Mouse (Mus musculus) kidney, embryonic 15.5 days (tissue): ENCODE measurements around the gene Phf19. TPM values are rescaled to one million over a fixed set of nuclear protein-coding genes. Genes with fewer than 3 reads are reported as not detected.

Experiments
- ATAC-seq: fragments of 200-750 bp; cut with Nextera tagmentation; replicated peaks from 2 replicates; pipeline ENCODE4 v1.8.0; 2017; ENCODE audit warnings: moderate TSS enrichment; ENCODE audit not compliant: low FRiP score
- H3K27ac ChIP-seq: fragments of 300-500 bp; sonication (generic); 2 replicates; pipeline ENCODE4 v1.5.1; 2015; ENCODE audit warnings: mild to moderate bottlenecking, inconsistent platforms
- H3K27me3 ChIP-seq: fragments of 300-500 bp; sonication (generic); 2 replicates; pipeline ENCODE4 v1.6.1; 2015; ENCODE audit warnings: inconsistent platforms
- H3K36me3 ChIP-seq: fragments of 300-500 bp; sonication (generic); 2 replicates; pipeline ENCODE4 v1.6.1; 2015; ENCODE audit warnings: inconsistent platforms
- H3K4me1 ChIP-seq: fragments of 300-500 bp; sonication (generic); 2 replicates; pipeline ENCODE4 v1.6.1; 2015; ENCODE audit warnings: inconsistent platforms
- H3K4me2 ChIP-seq: fragments of 300-500 bp; sonication (generic); 2 replicates; pipeline ENCODE4 v1.6.1; 2015; ENCODE audit warnings: moderate library complexity, mild to moderate bottlenecking, inconsistent platforms
- H3K4me3 ChIP-seq: fragments of 300-500 bp; sonication (generic); replicated peaks from 2 replicates; pipeline ENCODE4 v1.5.1; 2015; ENCODE audit warnings: mild to moderate bottlenecking, inconsistent platforms
- H3K9ac ChIP-seq: fragments of 300-500 bp; sonication (generic); 2 replicates; pipeline ENCODE4 v1.6.1; 2015; ENCODE audit warnings: mild to moderate bottlenecking, inconsistent platforms
- H3K9me3 ChIP-seq: fragments of 300-500 bp; sonication (generic); replicated peaks from 2 replicates; pipeline ENCODE4 v1.6.1; 2016; ENCODE audit warnings: inconsistent platforms
- WGBS: fragments of 180-500 bp; shearing (Covaris S2); methylation state at CpG from one replicate; pipeline ENCODE4 v1.1.7; 2015; ENCODE audit warnings: mixed read lengths; 5-methylcytosine and 5-hydroxymethylcytosine counted together
- polyA plus RNA-seq: library from polyadenylated mRNA; unstranded; fragments of >200 nt; fragmentation: Nextera tagmentation; extraction: Ambion mirVana; gene quantifications from 2 replicates; pipeline ENCODE4 v1.2.1, GENCODE M21; 2015

Phf19 gene
- polyA plus RNA-seq, 1 experiment from 2014 or later, result 24.6 TPM

GRCm38 (mm10) chr2:34883190-34883589, 30.6 kb downstream of the Phf19 start:
- ATAC-seq, result peak; percentile 85
- no peaks in the 10 kb centered on the region for H3K9me3 ChIP-seq
- no peak overlapping the region for H3K9ac ChIP-seq
- H3K27ac ChIP-seq, result peak overlapping the region; percentile 41; the same call in 1 of the 2 replicates
- no peak overlapping the region for H3K4me3 ChIP-seq
- 16% methylated on average over 5 of the region's 5 CpGs for WGBS
- peaks cover 4% of the 10 kb centered on the region for H3K4me1 ChIP-seq
- H3K36me3 ChIP-seq, result no peaks in the 10 kb centered on the region
- H3K27me3 ChIP-seq, result no peaks in the 10 kb centered on the region
- H3K4me2 ChIP-seq, result no peak overlapping the region

GRCm38 (mm10) chr2:34882757-34883156, 31.1 kb downstream of the Phf19 start:
- Histone ChIP-seq H3K27ac (0 out of 2 replicates have a peak overlapping the region, but pooled peaks have one; percentile 29), H3K9ac (no peak overlapping the region), H3K36me3 (no peaks in the 10 kb centered on the region), H3K27me3 (no peaks in the 10 kb centered on the region), H3K4me3 (no peak overlapping the region), H3K4me2 (no peak overlapping the region), H3K9me3 (no peaks in the 10 kb centered on the region), H3K4me1 (peaks cover 4% of the 10 kb centered on the region)
- no peak for ATAC-seq
- 56% methylated on average over 2 of the region's 2 CpGs for WGBS

- 85% methylated on average over 10 of the region's 10 CpGs for WGBS
- Histone ChIP-seq H3K36me3 (no peaks in the 10 kb centered on the region), H3K4me3 (no peak overlapping the region), H3K27ac (no peak overlapping the region), H3K4me1 (peaks cover 4% of the 10 kb centered on the region), H3K27me3 (no peaks in the 10 kb centered on the region), H3K4me2 (no peak overlapping the region), H3K9me3 (no peaks in the 10 kb centered on the region), H3K9ac (no peak overlapping the region)
- ATAC-seq, result no peak
Observed at GRCm38 (mm10) chr2:34880054-34880453, 33.8 kb downstream of the Phf19 start.

- Histone ChIP-seq H3K9me3 (no peaks in the 10 kb centered on the region), H3K4me3 (peak within 1 kb of the TSS; percentile 46), H3K27ac (peak within 1 kb of the TSS; percentile 84), H3K4me2 (peak within 1 kb of the TSS; percentile 69), H3K4me1 (peaks cover 19% of the 10 kb centered on the region), H3K27me3 (peaks cover 13% of the 10 kb centered on the region), H3K36me3 (no peaks in the 10 kb centered on the region), H3K9ac (peak within 1 kb of the TSS; percentile 51)
- ATAC-seq, result no peak
- 13% methylated on average over 8 of the region's 8 CpGs for WGBS
Observed at GRCm38 (mm10) chr2:34874816-34875345, 38.9 kb downstream of the Phf19 start, which contains the start of gene Psmd5. Gene Psmd5 (minus strand): TSS chr2:34874968.

GRCm38 (mm10) chr2:34874271-34874670, 39.6 kb downstream of the Phf19 start, which contains the start of gene Cutal:
Gene Cutal (plus strand): TSS chr2:34874396.
- peak within 1 kb of the TSS; percentile 46 for H3K4me3 ChIP-seq
- no peaks in the 10 kb centered on the region for H3K36me3 ChIP-seq
- WGBS, result 2% methylated on average over 14 of the region's 14 CpGs
- H3K4me2 ChIP-seq, result peak within 1 kb of the TSS; percentile 69
- H3K4me1 ChIP-seq, result peaks cover 25% of the 10 kb centered on the region
- peak; percentile 16; the same call in 1 of the 2 replicates for ATAC-seq
- H3K27ac ChIP-seq, result peak within 1 kb of the TSS; percentile 84
- peak within 1 kb of the TSS; percentile 51 for H3K9ac ChIP-seq
- H3K27me3 ChIP-seq, result peaks cover 13% of the 10 kb centered on the region
- no peaks in the 10 kb centered on the region for H3K9me3 ChIP-seq

GRCm38 (mm10) chr2:34870520-34871474, 43.0 kb downstream of the Phf19 start:
- peak overlapping the region; percentile 86 for H3K4me3 ChIP-seq
- ATAC-seq, result peak; percentile 96

DNA sequence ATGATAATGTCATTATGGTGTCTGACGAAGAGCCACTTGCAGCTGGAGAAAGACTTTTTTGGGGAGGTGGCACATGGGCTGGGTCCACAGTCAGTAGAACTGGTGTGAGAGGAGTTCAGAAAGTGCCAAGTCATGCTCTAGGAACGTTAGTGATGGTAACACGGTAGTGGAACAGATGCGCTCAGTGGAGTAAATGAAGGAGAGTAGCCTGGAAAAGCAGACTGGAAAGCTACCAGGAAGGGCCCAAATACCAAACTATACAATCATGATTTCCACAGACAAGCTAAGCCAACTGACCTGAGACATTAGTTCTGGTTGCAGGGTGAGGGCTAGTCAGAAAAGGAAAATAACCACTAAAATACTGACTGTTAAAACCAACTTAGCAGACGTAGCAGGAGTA, 44.1 kb downstream of the Phf19 start:
- H3K36me3 ChIP-seq, result peaks cover 25% of the 10 kb centered on the region
- no peak for ATAC-seq
- H3K9me3 ChIP-seq, result no peaks in the 10 kb centered on the region
- H3K27ac ChIP-seq, result no peak overlapping the region
- WGBS, result 27% methylated on average over 5 of the region's 5 CpGs
- H3K9ac ChIP-seq, result peak overlapping the region; percentile 92
- H3K27me3 ChIP-seq, result peaks cover 13% of the 10 kb centered on the region
- peak overlapping the region; percentile 60 for H3K4me2 ChIP-seq
- H3K4me1 ChIP-seq, result peaks cover 34% of the 10 kb centered on the region
- H3K4me3 ChIP-seq, result peak overlapping the region; percentile 86

More at GRCm38 (mm10) chr2:34870520-34871474, 43.0 kb downstream of the Phf19 start:
- Histone ChIP-seq H3K27ac (peak overlapping the region; percentile 97), H3K9me3 (no peaks in the 10 kb centered on the region), H3K27me3 (peaks cover 13% of the 10 kb centered on the region), H3K36me3 (peaks cover 14% of the 10 kb centered on the region), H3K4me1 (peaks cover 34% of the 10 kb centered on the region), H3K9ac (peak overlapping the region; percentile 92), H3K4me2 (peak overlapping the region; percentile 72)
- under 1% methylated on average over 67 of the region's 67 CpGs for WGBS

GRCm38 (mm10) chr2:34857728-34858127, 56.1 kb downstream of the Phf19 start:
- Histone ChIP-seq H3K27me3 (no peaks in the 10 kb centered on the region), H3K9ac (no peak overlapping the region), H3K9me3 (no peaks in the 10 kb centered on the region), H3K4me1 (no peaks in the 10 kb centered on the region), H3K4me2 (no peak overlapping the region), H3K36me3 (peaks cover 92% of the 10 kb centered on the region), H3K27ac (no peak overlapping the region), H3K4me3 (no peak overlapping the region)
- ATAC-seq, result no peak
- 91% methylated on average over 8 of the region's 8 CpGs for WGBS

DNA sequence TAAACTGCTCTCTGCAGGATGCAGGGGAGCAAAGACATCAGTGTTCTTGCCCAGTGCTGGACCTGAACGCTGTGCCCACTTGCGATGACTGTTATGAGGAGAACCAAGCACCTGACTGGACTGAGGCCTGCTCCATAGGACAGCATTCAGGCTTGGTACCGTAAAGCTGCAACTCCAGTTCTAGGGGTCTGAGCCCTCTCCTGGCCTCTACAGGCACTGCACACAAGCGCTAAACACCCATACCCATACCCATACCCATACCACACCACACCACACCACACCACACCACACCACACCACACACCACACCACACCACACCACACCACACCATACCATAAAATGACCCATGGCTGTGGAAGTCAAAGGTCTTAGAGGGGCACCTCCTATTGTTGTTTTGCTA, 58.6 kb downstream of the Phf19 start:
- ATAC-seq, result no peak
- H3K9me3 ChIP-seq, result no peaks in the 10 kb centered on the region
- no peak overlapping the region for H3K9ac ChIP-seq
- H3K36me3 ChIP-seq, result peaks cover 98% of the 10 kb centered on the region
- no peak overlapping the region for H3K4me2 ChIP-seq
- 92% methylated on average over 4 of the region's 4 CpGs for WGBS
- no peaks in the 10 kb centered on the region for H3K4me1 ChIP-seq
- H3K27ac ChIP-seq, result no peak overlapping the region
- H3K27me3 ChIP-seq, result no peaks in the 10 kb centered on the region
- no peak overlapping the region for H3K4me3 ChIP-seq

DNA sequence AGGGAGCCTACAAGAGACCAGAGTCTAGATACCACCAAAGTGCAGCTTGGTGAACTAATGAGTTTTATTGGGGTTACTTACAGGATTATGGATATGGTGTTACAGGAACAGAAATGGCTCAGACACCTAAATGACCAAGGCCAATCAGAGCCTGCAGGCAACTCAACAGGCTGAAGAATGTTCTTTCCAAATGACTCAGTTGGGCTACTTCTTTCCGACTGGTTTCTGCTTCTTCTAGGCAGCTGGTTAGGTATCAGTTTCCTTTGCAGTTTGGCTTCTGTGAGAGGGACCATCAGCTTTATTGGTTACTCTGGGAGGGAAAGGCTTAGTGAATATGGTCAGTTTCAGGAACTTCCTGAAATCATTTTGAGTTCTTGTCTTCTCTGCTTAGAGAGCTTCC, 66.1 kb downstream of the Phf19 start:
- H3K4me1 ChIP-seq, result no peaks in the 10 kb centered on the region
- H3K9me3 ChIP-seq, result no peaks in the 10 kb centered on the region
- H3K9ac ChIP-seq, result no peak overlapping the region
- ATAC-seq, result no peak
- peaks cover 42% of the 10 kb centered on the region for H3K36me3 ChIP-seq
- H3K4me3 ChIP-seq, result no peak overlapping the region
- no peak overlapping the region for H3K4me2 ChIP-seq
- H3K27ac ChIP-seq, result no peak overlapping the region
- H3K27me3 ChIP-seq, result no peaks in the 10 kb centered on the region
- 86% methylated on average over 1 of the region's 1 CpGs for WGBS
